Mouse (Mus musculus) heart, embryonic 15.5 days (tissue): ENCODE data around the gene Hpf1. TPM values are rescaled to one million over a fixed set of nuclear protein-coding genes. Genes with fewer than 3 reads are reported as not detected.

Experiments
- ATAC-seq: fragments of 200-750 bp; cut with Nextera tagmentation; replicated peaks from 2 replicates; pipeline ENCODE4 v1.8.0; 2017; ENCODE audit warnings: low read depth, moderate TSS enrichment; ENCODE audit not compliant: insufficient number of reproducible peaks, insufficient read depth, low FRiP score
- H3K27ac ChIP-seq: fragments of 300-500 bp; sonication (generic); 2 replicates; pipeline ENCODE4 v1.5.1; 2015; ENCODE audit warnings: mild to moderate bottlenecking, inconsistent platforms
- H3K27me3 ChIP-seq: fragments of 300-500 bp; sonication (generic); 2 replicates; pipeline ENCODE4 v1.6.1; 2015; ENCODE audit warnings: inconsistent platforms
- H3K36me3 ChIP-seq: fragments of 300-500 bp; sonication (generic); 2 replicates; pipeline ENCODE4 v1.6.1; 2015; ENCODE audit warnings: mild to moderate bottlenecking, inconsistent platforms
- H3K4me1 ChIP-seq: fragments of 300-500 bp; sonication (generic); replicated peaks from 2 replicates; pipeline ENCODE4 v1.6.1; 2015; ENCODE audit warnings: inconsistent platforms
- H3K4me2 ChIP-seq: fragments of 300-500 bp; sonication (generic); 2 replicates; pipeline ENCODE4 v1.6.1; 2015; ENCODE audit warnings: inconsistent platforms, mild to moderate bottlenecking, moderate library complexity
- H3K4me3 ChIP-seq: fragments of 300-500 bp; sonication (generic); 2 replicates; pipeline ENCODE4 v1.5.1; 2015; ENCODE audit warnings: mild to moderate bottlenecking, inconsistent platforms
- H3K9ac ChIP-seq: fragments of 300-500 bp; sonication (generic); 2 replicates; pipeline ENCODE4 v1.6.1; 2015; ENCODE audit warnings: mild to moderate bottlenecking, inconsistent platforms
- H3K9me3 ChIP-seq: fragments of 300-500 bp; sonication (generic); replicated peaks from 2 replicates; pipeline ENCODE4 v1.6.1; 2016; ENCODE audit warnings: inconsistent platforms
- WGBS: fragments of 180-500 bp; shearing (Covaris S2); methylation state at CpG from one replicate; pipeline ENCODE4 v1.1.7; 2015; ENCODE audit warnings: mixed read lengths; 5-methylcytosine and 5-hydroxymethylcytosine counted together
- polyA plus RNA-seq: library from polyadenylated mRNA; unstranded; fragments of >200 nt; fragmentation: Nextera tagmentation; extraction: Ambion mirVana; gene quantifications from 2 replicates; pipeline ENCODE4 v1.2.1, GENCODE M21; 2015

Gene Hpf1
- polyA plus RNA-seq, result 56.8 and 60.9 TPM in 2 replicates

GRCm38 (mm10) chr8:60889843-60890519, at the start of gene Hpf1:
Gene Hpf1, plus strand, starts transcription at chr8:60890418.
- Histone ChIP-seq H3K9ac (peak within 1 kb of the TSS; percentile 73), H3K9me3 (no peaks in the 10 kb centered on the region), H3K4me1 (peaks cover 28% of the 10 kb centered on the region), H3K36me3 (0 out of 2 replicates have a peak, but pooled peaks cover 6% of the 10 kb centered on the region), H3K4me2 (peak within 1 kb of the TSS; percentile 65), H3K27me3 (no peaks in the 10 kb centered on the region), H3K4me3 (peak within 1 kb of the TSS; percentile 75), H3K27ac (0 out of 2 replicates have a peak within 1 kb of the TSS, but pooled peaks have one; percentile 8)
- 5% methylated on average over 43 of the region's 43 CpGs for WGBS
- ATAC-seq, result peak; percentile 98

- Histone ChIP-seq H3K4me3 (no peak overlapping the region), H3K36me3 (no peaks in the 10 kb centered on the region), H3K9me3 (no peaks in the 10 kb centered on the region), H3K27me3 (no peaks in the 10 kb centered on the region), H3K4me2 (no peak overlapping the region), H3K9ac (no peak overlapping the region), H3K4me1 (no peaks in the 10 kb centered on the region), H3K27ac (no peak overlapping the region)
- WGBS, result 80% methylated on average over 6 of the region's 6 CpGs
- ATAC-seq, result no peak
Observed at GRCm38 (mm10) chr8:60842388-60842787, 47.8 kb upstream of the Hpf1 start.

- Histone ChIP-seq H3K9me3 (no peaks in the 10 kb centered on the region), H3K4me3 (no peak overlapping the region), H3K27ac (no peak overlapping the region), H3K9ac (no peak overlapping the region), H3K36me3 (no peaks in the 10 kb centered on the region), H3K27me3 (no peaks in the 10 kb centered on the region), H3K4me2 (no peak overlapping the region), H3K4me1 (no peaks in the 10 kb centered on the region)
- ATAC-seq, result no peak
Observed at GRCm38 (mm10) chr8:60857559-60857958, 32.7 kb upstream of the Hpf1 start.

- no peak overlapping the region for H3K4me3 ChIP-seq
- H3K27me3 ChIP-seq, result no peaks in the 10 kb centered on the region
- no peak overlapping the region for H3K4me2 ChIP-seq
- H3K27ac ChIP-seq, result no peak overlapping the region
- no peak for ATAC-seq
- no peaks in the 10 kb centered on the region for H3K4me1 ChIP-seq
- H3K9me3 ChIP-seq, result no peaks in the 10 kb centered on the region
- no peaks in the 10 kb centered on the region for H3K36me3 ChIP-seq
- H3K9ac ChIP-seq, result no peak overlapping the region
Observed at GRCm38 (mm10) chr8:60858091-60858490, 32.1 kb upstream of the Hpf1 start.

- H3K9me3 ChIP-seq, result no peaks in the 10 kb centered on the region
- no peak overlapping the region for H3K27ac ChIP-seq
- no peaks in the 10 kb centered on the region for H3K4me1 ChIP-seq
- no peaks in the 10 kb centered on the region for H3K36me3 ChIP-seq
- H3K4me3 ChIP-seq, result no peak overlapping the region
- H3K4me2 ChIP-seq, result no peak overlapping the region
- 47% methylated on average over 4 of the region's 4 CpGs for WGBS
- ATAC-seq, result no peak
- no peak overlapping the region for H3K9ac ChIP-seq
- no peaks in the 10 kb centered on the region for H3K27me3 ChIP-seq
Observed at GRCm38 (mm10) chr8:60858911-60859476, 31.2 kb upstream of the Hpf1 start.

DNA sequence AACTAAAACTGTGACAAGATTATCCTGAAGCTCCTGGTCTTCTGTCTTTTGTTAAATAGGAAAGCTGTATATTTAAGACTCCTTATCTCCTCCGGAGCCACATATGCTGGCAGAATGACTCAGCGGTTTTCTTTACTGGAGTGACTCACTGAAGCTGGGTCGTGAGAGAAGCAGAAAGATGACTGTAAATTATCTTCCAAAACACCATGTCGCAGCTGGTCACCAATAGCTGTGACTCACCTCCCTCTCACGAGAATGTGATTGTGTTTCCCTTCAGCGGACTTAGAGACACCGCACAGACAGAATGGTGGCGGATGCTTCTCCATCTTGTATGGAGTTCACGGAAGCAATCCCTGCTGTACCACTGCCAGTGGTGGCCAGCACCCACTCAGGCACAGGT, 30.6 kb upstream of the Hpf1 start:
- 45% methylated on average over 9 of the region's 9 CpGs for WGBS
- Histone ChIP-seq H3K27me3 (no peaks in the 10 kb centered on the region), H3K27ac (no peak overlapping the region), H3K36me3 (no peaks in the 10 kb centered on the region), H3K4me1 (no peaks in the 10 kb centered on the region), H3K4me2 (no peak overlapping the region), H3K9me3 (no peaks in the 10 kb centered on the region), H3K9ac (no peak overlapping the region), H3K4me3 (no peak overlapping the region)
- ATAC-seq, result no peak

GRCm38 (mm10) chr8:60860749-60861148, 29.5 kb upstream of the Hpf1 start:
- Histone ChIP-seq H3K9ac (no peak overlapping the region), H3K9me3 (no peaks in the 10 kb centered on the region), H3K36me3 (no peaks in the 10 kb centered on the region), H3K27ac (no peak overlapping the region), H3K4me3 (no peak overlapping the region), H3K27me3 (no peaks in the 10 kb centered on the region), H3K4me1 (no peaks in the 10 kb centered on the region), H3K4me2 (no peak overlapping the region)
- no peak for ATAC-seq
- 76% methylated on average over 3 of the region's 3 CpGs for WGBS

- H3K4me3 ChIP-seq, result no peak overlapping the region
- H3K4me2 ChIP-seq, result no peak overlapping the region
- no peaks in the 10 kb centered on the region for H3K9me3 ChIP-seq
- no peaks in the 10 kb centered on the region for H3K4me1 ChIP-seq
- H3K27me3 ChIP-seq, result no peaks in the 10 kb centered on the region
- no peak overlapping the region for H3K27ac ChIP-seq
- no peak for ATAC-seq
- no peak overlapping the region for H3K9ac ChIP-seq
- no peaks in the 10 kb centered on the region for H3K36me3 ChIP-seq
- WGBS, result 81% methylated on average over 6 of the region's 6 CpGs
Observed at GRCm38 (mm10) chr8:60861783-60862182, 28.4 kb upstream of the Hpf1 start.

DNA sequence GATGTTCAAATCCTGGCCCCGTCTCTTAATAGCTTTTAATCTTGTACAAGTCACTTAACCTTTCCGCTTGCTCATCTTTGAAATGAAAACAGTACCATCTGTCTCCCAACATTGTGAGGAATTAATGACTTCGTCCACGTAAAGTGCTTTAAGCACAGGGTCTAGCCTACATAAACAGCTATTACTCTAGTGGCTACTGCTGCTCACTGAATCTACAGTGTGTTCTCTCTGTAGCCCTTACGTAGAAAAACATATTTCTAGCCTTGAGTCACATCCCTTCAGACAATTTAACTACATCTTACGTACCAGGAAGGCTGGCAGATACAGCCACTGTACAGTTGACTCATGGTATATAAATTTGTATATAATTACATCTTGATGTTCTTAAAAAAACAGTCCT, 25.3 kb upstream of the Hpf1 start:
- no peak for ATAC-seq
- 0 out of 2 replicates have a peak, but pooled peaks cover 6% of the 10 kb centered on the region for H3K4me1 ChIP-seq
- H3K9me3 ChIP-seq, result no peaks in the 10 kb centered on the region

DNA sequence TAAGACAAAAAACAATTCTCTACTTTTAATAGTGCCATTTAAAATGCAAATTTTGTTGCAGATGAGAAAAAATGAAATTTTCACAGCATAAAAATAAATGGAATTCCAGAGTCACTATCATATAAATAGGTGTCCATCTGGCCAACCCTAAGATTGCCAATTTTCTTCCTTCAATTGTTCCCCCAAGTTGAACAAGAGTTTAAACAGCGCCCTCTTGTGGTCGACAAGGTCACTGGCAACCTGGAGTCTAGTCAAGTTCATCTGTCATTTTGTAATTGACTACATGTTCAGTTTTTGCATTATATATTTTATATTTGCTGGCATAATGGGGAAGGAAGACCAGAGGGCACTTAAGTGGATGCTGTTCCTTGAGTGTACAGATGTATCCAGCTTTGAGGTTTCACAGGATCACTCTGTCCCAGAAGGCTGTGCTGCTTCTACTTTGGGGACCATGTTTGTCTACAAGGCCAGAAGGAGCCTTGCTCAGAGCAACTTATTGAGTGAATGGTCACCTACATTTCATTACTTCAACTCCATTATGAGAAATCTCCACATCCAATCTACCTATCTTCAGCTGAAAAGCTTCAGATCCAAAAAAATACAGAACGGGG, 24.6 kb upstream of the Hpf1 start:
- WGBS, result 28% methylated on average over 3 of the region's 3 CpGs

More for the DNA sequence above, 25.3 kb upstream of the Hpf1 start:
- H3K27me3 ChIP-seq, result no peaks in the 10 kb centered on the region
- H3K9ac ChIP-seq, result no peak overlapping the region
- H3K27ac ChIP-seq, result no peak overlapping the region
- H3K4me2 ChIP-seq, result no peak overlapping the region
- 79% methylated on average over 6 of the region's 6 CpGs for WGBS
- H3K36me3 ChIP-seq, result no peaks in the 10 kb centered on the region
- no peak overlapping the region for H3K4me3 ChIP-seq

GRCm38 (mm10) chr8:60867468-60868115, 22.6 kb upstream of the Hpf1 start:
- WGBS, result 38% methylated on average over 4 of the region's 4 CpGs
- H3K9me3 ChIP-seq, result no peaks in the 10 kb centered on the region
- H3K36me3 ChIP-seq, result no peaks in the 10 kb centered on the region
- H3K4me3 ChIP-seq, result no peak overlapping the region
- ATAC-seq, result no peak
- 0 out of 2 replicates have a peak, but pooled peaks cover 6% of the 10 kb centered on the region for H3K4me1 ChIP-seq
- no peak overlapping the region for H3K27ac ChIP-seq
- H3K9ac ChIP-seq, result no peak overlapping the region
- H3K27me3 ChIP-seq, result no peaks in the 10 kb centered on the region
- no peak overlapping the region for H3K4me2 ChIP-seq

More for the DNA sequence above, 24.6 kb upstream of the Hpf1 start:
- Histone ChIP-seq H3K27me3 (no peaks in the 10 kb centered on the region), H3K36me3 (no peaks in the 10 kb centered on the region), H3K9me3 (no peaks in the 10 kb centered on the region), H3K4me1 (0 out of 2 replicates have a peak, but pooled peaks cover 6% of the 10 kb centered on the region), H3K27ac (no peak overlapping the region), H3K4me2 (no peak overlapping the region), H3K9ac (no peak overlapping the region), H3K4me3 (no peak overlapping the region)
- ATAC-seq, result no peak
